Mouse (Mus musculus): ENCODE data around the gene Evi5. TPM values are rescaled to one million over a fixed set of nuclear protein-coding genes. Genes with fewer than 3 reads are reported as not detected.

Evi5 gene
- polyA plus RNA-seq, 1 experiment from 2014 or later, result 58.5 TPM

- Histone ChIP-seq H3K4me2 (ENCODE audit: low read depth, low read length) (no peak overlapping the region), H3K4me1 (ENCODE audit: control insufficient read depth, insufficient read depth, low read length) (no peaks in the 10 kb centered on the region), H3K36me3 (ENCODE audit: control insufficient read depth, insufficient read depth, low read length) (no peaks in the 10 kb centered on the region), H3K4me3 (ENCODE audit: low read depth, low read length) (no peak overlapping the region), H3K9ac (ENCODE audit: low read depth, low read length) (no peak overlapping the region), H3K9me3 (ENCODE audit: control insufficient read depth, low read length) (no peaks in the 10 kb centered on the region), H3K27me3 (replicated peaks; ENCODE audit: control insufficient read depth, insufficient read depth, low read length) (peaks cover 18% of the 10 kb centered on the region), H3K27ac (replicated peaks; ENCODE audit: low read depth, low read length) (no peak overlapping the region)
- WGBS, result 59% methylated on average over 2 of the region's 2 CpGs
- ATAC-seq (ENCODE audit: low read depth), result no peak
- DNase-seq (ENCODE audit: low spot score), result no peak
These were observed 163.2 kb downstream of the Evi5 start for GRCm38 (mm10) chr5:107711689-107712088.

GRCm38 (mm10) chr5:107708124-107708797, 166.6 kb downstream of the Evi5 start:
- no peak overlapping the region for H3K4me2 ChIP-seq (ENCODE audit: low read depth, low read length)
- no peak for ATAC-seq (ENCODE audit: low read depth)
- no peak for DNase-seq (ENCODE audit: low spot score)
- 84% methylated on average over 8 of the region's 8 CpGs for WGBS
- no peaks in the 10 kb centered on the region for H3K4me1 ChIP-seq (ENCODE audit: control insufficient read depth, insufficient read depth, low read length)
- H3K36me3 ChIP-seq (ENCODE audit: control insufficient read depth, insufficient read depth, low read length), result no peaks in the 10 kb centered on the region
- H3K27ac ChIP-seq (replicated peaks; ENCODE audit: low read depth, low read length), result no peak overlapping the region
- no peak overlapping the region for H3K9ac ChIP-seq (ENCODE audit: low read depth, low read length)
- H3K9me3 ChIP-seq (ENCODE audit: control insufficient read depth, low read length), result no peaks in the 10 kb centered on the region
- H3K27me3 ChIP-seq (replicated peaks; ENCODE audit: control insufficient read depth, insufficient read depth, low read length), result peaks cover 3% of the 10 kb centered on the region; the same call in 1 of the 2 replicates
- H3K4me3 ChIP-seq (ENCODE audit: low read depth, low read length), result no peak overlapping the region

GRCm38 (mm10) chr5:107706262-107706661, 168.6 kb downstream of the Evi5 start:
- ATAC-seq (ENCODE audit: low read depth) (no peak), DNase-seq (ENCODE audit: low spot score) (no peak)
- H3K27ac ChIP-seq (replicated peaks; ENCODE audit: low read depth, low read length), result no peak overlapping the region
- H3K9me3 ChIP-seq (ENCODE audit: control insufficient read depth, low read length), result no peaks in the 10 kb centered on the region
- no peaks in the 10 kb centered on the region for H3K36me3 ChIP-seq (ENCODE audit: control insufficient read depth, insufficient read depth, low read length)
- WGBS, result 71% methylated on average over 1 of the region's 1 CpGs
- no peak overlapping the region for H3K4me2 ChIP-seq (ENCODE audit: low read depth, low read length)
- no peak overlapping the region for H3K9ac ChIP-seq (ENCODE audit: low read depth, low read length)
- H3K4me1 ChIP-seq (ENCODE audit: control insufficient read depth, insufficient read depth, low read length), result no peaks in the 10 kb centered on the region
- peaks cover 3% of the 10 kb centered on the region; the same call in 1 of the 2 replicates for H3K27me3 ChIP-seq (replicated peaks; ENCODE audit: control insufficient read depth, insufficient read depth, low read length)
- H3K4me3 ChIP-seq (ENCODE audit: low read depth, low read length), result no peak overlapping the region

- ATAC-seq (ENCODE audit: low read depth) (no peak), DNase-seq (ENCODE audit: low spot score) (no peak)
These were observed 169.2 kb downstream of the Evi5 start for GRCm38 (mm10) chr5:107705756-107706155.

GRCm38 (mm10) chr5:107703207-107703763, 171.6 kb downstream of the Evi5 start:
- no peak overlapping the region for H3K4me2 ChIP-seq (ENCODE audit: low read depth, low read length)

More at GRCm38 (mm10) chr5:107705756-107706155, 169.2 kb downstream of the Evi5 start:
- Histone ChIP-seq H3K9ac (ENCODE audit: low read depth, low read length) (no peak overlapping the region), H3K4me2 (ENCODE audit: low read depth, low read length) (no peak overlapping the region), H3K27ac (replicated peaks; ENCODE audit: low read depth, low read length) (no peak overlapping the region), H3K4me3 (ENCODE audit: low read depth, low read length) (no peak overlapping the region), H3K9me3 (ENCODE audit: control insufficient read depth, low read length) (no peaks in the 10 kb centered on the region), H3K27me3 (replicated peaks; ENCODE audit: control insufficient read depth, insufficient read depth, low read length) (peaks cover 3% of the 10 kb centered on the region; the same call in 1 of the 2 replicates), H3K4me1 (ENCODE audit: control insufficient read depth, insufficient read depth, low read length) (no peaks in the 10 kb centered on the region), H3K36me3 (ENCODE audit: control insufficient read depth, insufficient read depth, low read length) (no peaks in the 10 kb centered on the region)
- 83% methylated on average over 4 of the region's 4 CpGs for WGBS

GRCm38 (mm10) chr5:107701658-107702057, 173.2 kb downstream of the Evi5 start:
- WGBS, result 78% methylated on average over 9 of the region's 9 CpGs
- no peaks in the 10 kb centered on the region for H3K4me1 ChIP-seq (ENCODE audit: control insufficient read depth, insufficient read depth, low read length)
- H3K36me3 ChIP-seq (ENCODE audit: control insufficient read depth, insufficient read depth, low read length), result no peaks in the 10 kb centered on the region
- DNase-seq (ENCODE audit: low spot score) (no peak), ATAC-seq (ENCODE audit: low read depth) (no peak)
- no peak overlapping the region for H3K4me3 ChIP-seq (ENCODE audit: low read depth, low read length)
- H3K27me3 ChIP-seq (replicated peaks; ENCODE audit: control insufficient read depth, insufficient read depth, low read length), result no peaks in the 10 kb centered on the region
- no peak overlapping the region for H3K9ac ChIP-seq (ENCODE audit: low read depth, low read length)
- no peak overlapping the region for H3K27ac ChIP-seq (replicated peaks; ENCODE audit: low read depth, low read length)
- H3K9me3 ChIP-seq (ENCODE audit: control insufficient read depth, low read length), result no peaks in the 10 kb centered on the region
- H3K4me2 ChIP-seq (ENCODE audit: low read depth, low read length), result no peak overlapping the region

More at GRCm38 (mm10) chr5:107703207-107703763, 171.6 kb downstream of the Evi5 start:
- Histone ChIP-seq H3K36me3 (ENCODE audit: control insufficient read depth, insufficient read depth, low read length) (no peaks in the 10 kb centered on the region), H3K4me1 (ENCODE audit: control insufficient read depth, insufficient read depth, low read length) (no peaks in the 10 kb centered on the region), H3K27me3 (replicated peaks; ENCODE audit: control insufficient read depth, insufficient read depth, low read length) (no peaks in the 10 kb centered on the region), H3K9me3 (ENCODE audit: control insufficient read depth, low read length) (no peaks in the 10 kb centered on the region), H3K4me3 (ENCODE audit: low read depth, low read length) (no peak overlapping the region), H3K9ac (ENCODE audit: low read depth, low read length) (no peak overlapping the region), H3K27ac (replicated peaks; ENCODE audit: low read depth, low read length) (no peak overlapping the region)
- WGBS, result 84% methylated on average over 6 of the region's 6 CpGs
- ATAC-seq (ENCODE audit: low read depth) (no peak), DNase-seq (ENCODE audit: low spot score) (no peak)

GRCm38 (mm10) chr5:107700873-107701272, 174.0 kb downstream of the Evi5 start:
- DNase-seq (ENCODE audit: low spot score), result no peak
- no peaks in the 10 kb centered on the region for H3K4me1 ChIP-seq (ENCODE audit: control insufficient read depth, insufficient read depth, low read length)
- 92% methylated on average over 10 of the region's 10 CpGs for WGBS
- no peak overlapping the region for H3K4me3 ChIP-seq (ENCODE audit: low read depth, low read length)
- no peaks in the 10 kb centered on the region for H3K9me3 ChIP-seq (ENCODE audit: control insufficient read depth, low read length)
- H3K36me3 ChIP-seq (ENCODE audit: control insufficient read depth, insufficient read depth, low read length), result no peaks in the 10 kb centered on the region
- no peak for ATAC-seq (ENCODE audit: low read depth)
- H3K4me2 ChIP-seq (ENCODE audit: low read depth, low read length), result no peak overlapping the region
- H3K27me3 ChIP-seq (replicated peaks; ENCODE audit: control insufficient read depth, insufficient read depth, low read length), result no peaks in the 10 kb centered on the region
- H3K9ac ChIP-seq (ENCODE audit: low read depth, low read length), result no peak overlapping the region
- no peak overlapping the region for H3K27ac ChIP-seq (replicated peaks; ENCODE audit: low read depth, low read length)

- 75% methylated on average over 8 of the region's 8 CpGs for WGBS
- no peak overlapping the region for H3K4me2 ChIP-seq (ENCODE audit: low read depth, low read length)
- H3K9ac ChIP-seq (ENCODE audit: low read depth, low read length), result no peak overlapping the region
- no peaks in the 10 kb centered on the region for H3K4me1 ChIP-seq (ENCODE audit: control insufficient read depth, insufficient read depth, low read length)
- H3K4me3 ChIP-seq (ENCODE audit: low read depth, low read length), result no peak overlapping the region
- no peaks in the 10 kb centered on the region for H3K36me3 ChIP-seq (ENCODE audit: control insufficient read depth, insufficient read depth, low read length)
- no peaks in the 10 kb centered on the region for H3K9me3 ChIP-seq (ENCODE audit: control insufficient read depth, low read length)
- ATAC-seq (ENCODE audit: low read depth) (no peak), DNase-seq (ENCODE audit: low spot score) (no peak)
- H3K27me3 ChIP-seq (replicated peaks; ENCODE audit: control insufficient read depth, insufficient read depth, low read length), result no peaks in the 10 kb centered on the region
- no peak overlapping the region for H3K27ac ChIP-seq (replicated peaks; ENCODE audit: low read depth, low read length)
These were observed 176.0 kb downstream of the Evi5 start for GRCm38 (mm10) chr5:107698888-107699287.

GRCm38 (mm10) chr5:107695019-107695418, 179.9 kb downstream of the Evi5 start:
- Histone ChIP-seq H3K27ac (replicated peaks; ENCODE audit: low read depth, low read length) (no peak overlapping the region), H3K4me2 (ENCODE audit: low read depth, low read length) (no peak overlapping the region), H3K9me3 (ENCODE audit: control insufficient read depth, low read length) (no peaks in the 10 kb centered on the region), H3K36me3 (ENCODE audit: control insufficient read depth, insufficient read depth, low read length) (no peaks in the 10 kb centered on the region), H3K27me3 (replicated peaks; ENCODE audit: control insufficient read depth, insufficient read depth, low read length) (0 out of 2 replicates have a peak, but pooled peaks cover 4% of the 10 kb centered on the region), H3K9ac (ENCODE audit: low read depth, low read length) (no peak overlapping the region), H3K4me3 (ENCODE audit: low read depth, low read length) (no peak overlapping the region), H3K4me1 (ENCODE audit: control insufficient read depth, insufficient read depth, low read length) (no peaks in the 10 kb centered on the region)
- ATAC-seq (ENCODE audit: low read depth) (no peak), DNase-seq (ENCODE audit: low spot score) (no peak)
- WGBS, result 79% methylated on average over 3 of the region's 3 CpGs

All from embryonic facial prominence, embryonic 14.5 days (tissue).